8 mouse cellular contexts compared by ENCODE assay signal in the genomic region with DNA sequence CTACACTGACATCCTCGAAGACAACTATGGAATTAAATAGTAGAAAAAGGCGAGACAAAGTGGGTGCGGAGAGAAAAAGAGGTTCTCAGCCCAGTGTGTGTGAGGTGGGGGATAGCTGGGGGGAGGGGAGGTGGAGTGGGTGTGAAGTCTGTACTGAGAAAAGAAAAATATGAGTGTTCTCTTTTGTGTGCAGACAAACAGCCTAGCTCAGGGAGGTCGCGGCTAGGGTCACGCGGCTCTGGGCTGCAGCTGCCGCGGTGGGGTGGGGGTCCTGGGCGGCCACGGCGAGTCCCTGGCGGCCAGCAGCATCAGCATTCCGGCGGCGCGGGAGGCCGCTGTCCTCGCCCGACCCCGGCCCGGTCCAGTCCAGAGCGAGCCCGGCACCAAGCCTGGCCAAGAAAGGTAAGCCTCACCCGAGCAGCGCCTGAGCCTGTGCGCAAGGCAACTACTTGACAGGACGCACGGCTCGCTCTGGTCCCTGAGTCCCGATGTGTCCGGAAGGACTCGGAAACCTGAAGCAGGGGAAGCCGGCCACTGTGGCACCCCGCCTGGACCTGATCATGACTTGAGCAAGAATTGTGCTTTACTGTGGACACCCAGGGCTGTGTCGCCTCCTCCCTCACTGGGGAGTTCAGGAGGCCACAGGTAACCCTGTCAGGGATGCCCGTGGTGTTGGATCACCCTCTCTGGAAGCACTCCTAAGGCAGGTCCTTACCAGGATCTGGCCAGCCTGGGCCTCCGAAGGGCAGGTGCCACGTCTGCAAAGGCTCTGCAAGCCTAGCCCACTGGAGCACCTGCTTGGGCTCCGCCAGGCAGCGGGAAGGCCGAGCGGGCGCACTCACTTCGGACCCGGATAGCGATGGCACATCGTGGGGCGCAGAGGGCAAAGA.
A peak's percentile ranks its signal among the peaks of the same experiment; 100 is the strongest.
DNase-seq lines count a peak whose midpoint lies in the region; ATAC-seq lines count a peak whose summit lies in the region.

No protein-coding gene starts in this region.

- peaks cover 54% of the 10 kb centered on the region for H3K27me3 ChIP-seq in lung, embryonic 16.5 days (ENCODE audit: control insufficient read depth, insufficient read depth, low read depth, low read length)
- H3K27me3 ChIP-seq in liver, embryonic 15.5 days = peaks cover 69% of the 10 kb centered on the region

- no peak overlapping the region for H3K4me2 ChIP-seq in lung, embryonic 16.5 days (ENCODE audit: low read depth, low read length)
- H3K4me2 ChIP-seq in liver, embryonic 15.5 days = 0 out of 2 replicates have a peak overlapping the region, but pooled peaks have one; percentile 5

- DNase-seq in lung, postnatal 4 days = no peak
- no peak for DNase-seq in layer of hippocampus, adult 9-11 months
- DNase-seq in T-cell, adult 2 months (ENCODE audit: low spot score) = no peak
- DNase-seq in heart, postnatal 10 days = no peak

- no peaks in the 10 kb centered on the region for H3K9me3 ChIP-seq in lung, embryonic 16.5 days (ENCODE audit: control insufficient read depth, low read length)
- H3K9me3 ChIP-seq in liver, embryonic 15.5 days (replicated peaks) = no peaks in the 10 kb centered on the region

- peaks cover 13% of the 10 kb centered on the region; the same call in 1 of the 2 replicates for H3K4me1 ChIP-seq in lung, embryonic 16.5 days (replicated peaks; ENCODE audit: control insufficient read depth, insufficient read depth, low read length)
- no peaks in the 10 kb centered on the region for H3K4me1 ChIP-seq in liver, embryonic 15.5 days (replicated peaks)

- peak overlapping the region; percentile 4; the same call in 1 of the 2 replicates for H3K4me3 ChIP-seq in lung, embryonic 16.5 days (ENCODE audit: low read length)
- no peak overlapping the region for H3K4me3 ChIP-seq in liver, embryonic 15.5 days (replicated peaks)

- intact Hi-C loops in heart, postnatal 10 days (cut with DNase I) = no loop called here

- WGBS in lung, embryonic 16.5 days = 3% methylated on average over 48 of the region's 49 CpGs
- WGBS in liver, embryonic 15.5 days (ENCODE audit: insufficient replicate concordance) = 4% methylated on average over 49 of the region's 49 CpGs

- no peak overlapping the region for H3K9ac ChIP-seq in lung, embryonic 16.5 days (ENCODE audit: low read length)
- H3K9ac ChIP-seq in liver, embryonic 15.5 days = no peak overlapping the region

- no peak overlapping the region for H3K27ac ChIP-seq in lung, embryonic 16.5 days (ENCODE audit: low read length)
- H3K27ac ChIP-seq in liver, embryonic 15.5 days (replicated peaks) = no peak overlapping the region

- peak; percentile 36; the same call in 1 of the 2 replicates for ATAC-seq in lung, embryonic 16.5 days (ENCODE audit: low read depth)
- 0 out of 2 replicates have a peak, but pooled peaks have one; percentile 9 for ATAC-seq in granulocyte monocyte progenitor cell, adult 5-6 weeks (replicated peaks; ENCODE audit: poor library complexity, severe bottlenecking)
- no peak for ATAC-seq in liver, embryonic 15.5 days (ENCODE audit: insufficient read depth)
- no peak for ATAC-seq in activated CD4-positive, CD25-positive, alpha-beta regulatory T cell, adult 4 months

- H3K36me3 ChIP-seq in lung, embryonic 16.5 days (ENCODE audit: control insufficient read depth, insufficient read depth, low read length) = no peaks in the 10 kb centered on the region
- H3K36me3 ChIP-seq in liver, embryonic 15.5 days (replicated peaks) = no peaks in the 10 kb centered on the region

Comparison
In these comparisons a context has a peak if more than half of its experiments do, and no peak if none do; other contexts are left out.
1. ATAC-seq: peak in lung, embryonic 16.5 days (single experiment) and granulocyte monocyte progenitor cell, adult 5-6 weeks (single experiment); none in liver, embryonic 15.5 days (single experiment) and activated CD4-positive, CD25-positive, alpha-beta regulatory T cell, adult 4 months (single experiment).